Mouse (Mus musculus) neural tube, embryonic 10.5 days (tissue): ENCODE data around the gene Chchd10.

Experiments
- DNase-seq: peaks from one replicate; pipeline ENCODE4 v3.0.0-alpha.2; 2017; ENCODE audit warnings: low spot score; ENCODE audit errors: extremely low spot score

The Chchd10 gene

DNA sequence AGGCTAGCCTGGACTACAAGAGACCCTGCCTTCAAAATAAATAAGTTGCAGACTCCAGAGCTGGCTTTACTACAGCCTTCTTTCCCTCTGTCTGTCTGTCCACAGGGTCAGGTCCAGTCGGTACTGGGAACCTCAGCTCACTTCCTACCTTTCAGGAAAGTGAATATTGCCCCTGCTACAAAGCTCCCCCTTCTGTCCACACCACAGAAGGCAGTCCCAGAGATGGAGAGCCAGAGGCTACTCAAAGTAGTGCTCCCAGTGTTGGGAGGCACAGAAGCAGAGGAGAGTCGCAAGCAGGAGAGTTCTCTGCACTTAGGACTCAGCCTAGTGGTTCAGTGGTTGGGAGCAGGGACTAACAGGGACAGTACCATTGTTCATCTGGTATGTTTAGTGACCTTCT is 8.6 kb upstream of the Chchd10 start:
- DNase-seq, result no peak

DNA sequence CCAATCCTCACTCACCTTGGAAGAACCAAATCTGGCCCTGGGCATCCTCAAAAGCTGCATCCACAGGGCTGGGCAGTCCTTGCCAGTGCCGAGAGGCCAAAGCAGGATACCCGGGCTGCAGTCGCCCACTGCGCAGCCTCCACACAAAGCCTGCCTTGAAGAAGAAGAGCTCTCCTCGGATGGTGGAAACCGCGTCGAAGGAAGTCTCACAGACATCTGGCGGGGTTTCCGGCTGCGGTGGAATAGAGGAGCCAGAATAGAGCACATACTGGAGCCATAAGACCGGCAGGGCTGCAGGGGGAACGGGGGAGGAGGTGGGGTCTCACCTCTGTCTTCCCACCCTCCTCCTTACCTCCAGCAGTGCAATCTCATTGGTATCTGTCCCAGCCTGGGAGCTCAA is 6.5 kb upstream of the Chchd10 start:
- DNase-seq, result no peak

DNA sequence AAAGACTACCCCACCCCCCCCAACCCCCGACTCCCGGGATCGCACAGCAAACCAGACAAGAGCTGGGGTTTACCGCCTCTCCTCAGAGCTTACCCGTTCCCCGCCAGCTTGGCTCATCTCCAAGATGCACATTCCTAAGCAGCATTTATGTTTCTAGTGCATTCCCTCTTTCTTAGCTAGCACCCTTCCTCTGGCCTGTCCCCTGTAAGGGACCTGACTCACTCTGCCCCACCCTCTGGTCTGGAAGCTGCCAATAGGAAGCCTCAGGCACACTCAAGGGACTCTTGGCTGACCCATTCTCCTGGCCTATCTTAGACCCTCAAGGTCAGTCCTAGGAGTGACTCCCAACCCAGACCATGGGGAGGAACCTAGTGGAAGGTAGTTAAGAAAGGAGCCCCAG is 2.6 kb upstream of the Chchd10 start:
- no peak for DNase-seq

DNA sequence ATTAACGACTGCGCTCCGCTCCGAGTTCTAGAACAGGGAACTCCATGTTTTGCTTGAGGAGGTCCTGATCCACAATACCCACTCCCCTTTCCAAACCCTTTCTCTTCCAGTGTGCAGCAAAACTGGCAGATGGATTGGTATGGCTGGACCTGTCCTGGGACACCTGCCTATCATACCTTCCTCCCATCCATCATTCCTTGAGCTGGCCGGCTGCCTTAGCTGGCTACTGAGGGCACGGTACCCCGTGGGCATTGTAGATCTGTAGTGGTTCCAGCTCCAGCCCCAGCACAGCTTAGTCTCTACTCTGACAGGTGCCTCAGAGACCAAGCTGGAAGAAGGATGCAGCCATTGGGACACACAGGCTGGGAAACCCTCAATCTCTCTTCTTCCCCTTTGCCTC is 1.6 kb upstream of the Chchd10 start:
- no peak for DNase-seq

DNA sequence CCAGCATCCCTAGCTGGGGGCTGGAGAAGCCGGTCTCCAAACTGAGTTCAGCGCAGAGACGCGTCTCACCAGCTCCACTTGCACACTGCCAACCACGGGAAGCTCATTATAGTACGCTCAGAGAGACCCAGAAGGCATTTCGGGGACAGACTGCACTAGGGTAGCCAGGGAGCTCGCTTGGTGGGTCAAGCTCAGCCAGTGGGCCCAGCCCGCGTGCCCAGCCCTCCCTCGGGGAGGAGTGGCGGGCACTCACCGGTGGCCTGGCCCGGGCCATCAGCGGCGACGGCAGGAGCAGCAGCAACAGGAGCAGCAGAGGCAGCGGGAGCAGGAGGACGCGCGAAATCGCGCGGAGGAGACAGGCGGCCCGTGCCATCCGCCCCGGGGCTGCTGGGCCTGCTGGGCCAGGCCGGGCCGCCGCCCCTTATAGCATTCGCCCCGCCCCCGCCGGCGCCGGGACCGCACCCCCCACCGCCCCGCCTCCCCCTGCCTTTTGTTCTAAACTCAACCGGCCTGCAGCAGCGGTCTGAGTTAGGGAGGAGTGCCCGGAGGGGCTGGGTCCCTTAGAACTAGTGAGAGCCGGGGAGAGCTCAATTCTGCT is 750 bp upstream of the Chchd10 start:
- peak; percentile 74 for DNase-seq

DNA sequence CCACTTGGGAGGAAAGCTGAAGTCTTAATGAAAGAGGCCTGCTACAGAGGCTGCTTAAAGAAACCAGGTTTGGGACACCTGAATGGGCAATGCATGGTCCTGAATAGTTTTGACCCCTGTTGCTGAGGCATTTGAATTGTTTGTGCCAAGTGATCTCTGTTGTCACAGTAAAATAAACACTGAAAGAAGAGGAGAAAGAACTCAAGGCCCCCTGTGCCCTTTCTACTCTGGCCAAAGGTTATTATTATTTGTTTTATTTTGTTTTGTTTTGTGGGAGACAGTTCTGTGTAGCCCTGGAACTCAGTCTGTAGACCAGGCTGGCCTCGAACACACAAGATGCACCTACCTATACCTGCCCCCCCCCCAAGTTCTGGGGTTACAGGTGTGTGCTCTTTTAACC is 2.1 kb downstream of the Chchd10 start:
- DNase-seq, result no peak

DNA sequence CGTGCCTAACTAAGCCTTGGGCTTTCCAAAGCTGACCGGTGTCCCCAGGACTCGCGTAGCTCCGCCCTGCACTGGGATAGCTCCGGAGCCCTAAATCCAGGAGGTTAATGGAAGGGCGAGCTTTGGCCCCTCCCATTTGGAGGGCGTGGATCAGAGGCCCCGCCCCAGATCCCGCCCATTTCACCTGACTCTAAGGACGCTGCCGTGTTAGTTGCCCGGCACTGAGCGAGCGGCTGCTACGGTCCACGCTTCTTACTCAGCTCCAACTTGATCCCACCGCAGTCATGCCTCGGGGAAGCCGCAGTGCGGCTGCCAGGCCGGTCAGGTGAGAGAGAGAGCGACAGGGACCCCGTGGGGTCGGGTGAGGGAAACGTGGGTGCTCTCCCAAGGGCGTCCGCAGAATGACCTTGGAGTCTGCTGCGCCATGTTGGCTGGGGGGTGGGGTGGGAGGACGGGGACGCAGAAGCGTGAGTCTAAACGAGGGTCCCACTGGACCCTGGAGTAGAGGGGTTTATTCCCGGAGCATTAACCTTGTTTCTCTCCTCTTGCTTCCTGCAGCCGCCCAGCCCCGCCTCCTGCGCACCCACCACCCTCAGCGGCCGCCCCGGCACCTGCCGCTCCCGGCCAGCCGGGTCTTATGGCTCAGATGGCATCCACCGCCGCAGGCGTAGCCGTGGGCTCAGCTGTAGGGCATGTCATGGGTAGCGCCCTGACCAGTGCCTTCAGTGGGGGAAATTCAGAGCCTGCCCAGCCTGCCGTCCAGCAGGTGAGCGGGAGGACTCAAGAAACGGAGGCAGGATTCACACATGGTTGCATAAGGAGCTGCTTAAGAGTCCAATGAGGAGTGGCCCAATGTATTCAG is 3.0 kb downstream of the Chchd10 start, which contains the start of gene Mmp11:
TSS of gene Mmp11 (minus strand) at position 817 of the 862 bp plus-strand sequence.
- peak; percentile 66 for DNase-seq

DNA sequence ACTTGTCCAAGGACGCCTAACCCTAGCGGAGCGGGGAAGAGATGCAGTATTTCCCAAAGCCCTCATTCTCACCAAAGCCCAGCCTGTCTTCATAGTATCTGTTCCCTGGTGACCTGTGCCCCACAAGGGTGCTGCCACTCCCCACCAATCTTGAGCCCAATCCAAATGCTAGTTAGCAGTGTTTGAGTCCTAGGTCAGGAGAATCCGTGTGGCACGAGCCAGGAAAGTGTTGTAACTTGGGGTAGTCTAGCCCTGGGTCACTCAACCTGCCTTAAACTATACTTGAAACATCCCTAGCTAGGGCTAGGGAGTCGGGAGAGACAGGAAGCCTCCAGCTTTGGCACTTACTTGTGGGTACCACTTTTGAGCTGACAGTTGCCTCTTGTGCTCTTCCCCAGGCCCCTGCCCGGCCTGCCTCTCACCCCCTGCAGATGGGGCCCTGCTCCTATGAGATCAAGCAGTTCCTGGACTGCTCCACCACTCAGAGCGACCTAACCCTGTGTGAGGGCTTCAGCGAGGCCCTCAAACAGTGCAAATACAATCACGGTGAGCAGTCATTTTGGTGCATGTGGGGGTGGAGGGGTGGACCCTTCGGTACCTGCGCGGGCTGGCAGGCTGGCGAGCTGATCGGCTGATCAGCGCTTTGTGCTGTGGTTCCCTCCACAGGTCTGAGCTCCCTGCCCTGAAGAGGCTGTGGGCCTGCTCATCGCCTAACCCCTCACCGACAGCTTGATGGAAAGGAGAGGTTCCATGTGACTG is 4.2 kb downstream of the Chchd10 start:
- no peak for DNase-seq

DNA sequence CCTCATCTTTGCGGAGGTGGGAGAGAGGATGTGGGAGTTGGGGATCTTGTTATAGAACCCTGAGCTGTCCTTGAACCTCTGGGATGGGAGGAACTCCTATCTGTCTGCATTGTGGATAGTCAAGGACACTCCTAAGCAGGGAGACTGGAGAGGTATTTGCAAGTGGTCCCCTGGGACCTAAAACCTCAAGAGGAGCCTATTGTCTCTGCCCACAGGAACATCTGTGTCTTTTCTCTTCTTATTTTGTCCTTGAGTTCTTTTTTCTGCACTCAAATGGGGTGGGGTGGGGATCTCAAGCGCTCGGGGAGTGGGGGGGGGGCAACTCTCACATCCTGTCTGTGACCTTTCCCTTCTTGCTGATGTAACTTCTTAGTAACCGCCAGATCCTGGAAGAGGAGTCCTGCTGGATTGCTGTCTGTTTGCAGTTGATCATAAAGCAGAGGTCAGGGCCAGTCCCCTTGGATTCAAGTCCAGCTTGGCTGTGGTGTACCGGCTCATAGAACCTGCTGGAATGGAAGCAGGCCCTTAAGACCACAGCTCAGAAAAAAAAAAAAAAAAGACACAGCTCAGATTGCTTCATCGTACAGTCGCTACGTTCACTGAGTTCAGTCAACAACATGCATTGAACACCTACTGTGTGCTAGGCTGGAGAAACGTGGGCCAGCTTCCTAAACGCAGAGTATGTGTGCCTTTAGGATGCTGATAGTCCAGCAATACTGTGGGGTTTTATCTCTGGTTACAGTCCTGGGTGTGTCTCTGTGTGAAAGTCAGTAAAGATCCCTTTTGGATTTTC is 5.1 kb downstream of the Chchd10 start:
- DNase-seq, result no peak

DNA sequence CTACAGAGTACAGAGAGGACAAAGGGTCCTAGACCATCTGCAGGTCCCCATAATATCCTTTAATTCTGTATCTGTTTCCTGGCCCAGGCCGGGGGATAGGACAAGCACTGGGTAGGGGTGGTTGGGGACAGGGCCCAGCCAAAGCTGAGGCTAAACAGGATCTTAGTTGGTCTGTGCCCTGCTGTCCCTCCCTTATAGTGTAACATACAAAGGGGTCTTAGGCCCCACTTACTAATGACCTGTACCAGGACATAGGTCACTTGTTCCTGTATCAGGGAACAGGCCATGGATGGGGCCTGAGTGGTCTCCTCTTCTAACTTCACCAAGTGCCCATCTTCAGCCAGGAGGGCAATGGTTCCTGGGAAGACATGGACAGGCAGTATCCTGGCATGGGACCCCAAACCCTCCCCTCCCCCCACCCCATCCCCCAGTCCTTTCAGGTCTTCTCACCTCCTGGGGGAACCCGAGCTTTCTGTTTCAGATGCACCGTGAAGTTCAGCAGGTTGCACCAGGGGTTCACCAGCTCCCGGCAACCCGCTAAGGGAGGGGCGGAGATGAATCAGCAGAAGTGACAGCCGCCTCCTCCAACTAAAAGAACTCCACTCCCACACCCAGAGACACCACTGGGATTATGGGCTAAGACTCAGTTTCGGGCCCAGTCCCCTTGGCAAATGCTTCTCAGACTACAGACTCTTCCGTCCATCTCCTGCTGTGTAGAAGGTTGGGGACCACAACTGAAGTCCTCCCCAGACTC is 6.7 kb downstream of the Chchd10 start:
- DNase-seq, result no peak

DNA sequence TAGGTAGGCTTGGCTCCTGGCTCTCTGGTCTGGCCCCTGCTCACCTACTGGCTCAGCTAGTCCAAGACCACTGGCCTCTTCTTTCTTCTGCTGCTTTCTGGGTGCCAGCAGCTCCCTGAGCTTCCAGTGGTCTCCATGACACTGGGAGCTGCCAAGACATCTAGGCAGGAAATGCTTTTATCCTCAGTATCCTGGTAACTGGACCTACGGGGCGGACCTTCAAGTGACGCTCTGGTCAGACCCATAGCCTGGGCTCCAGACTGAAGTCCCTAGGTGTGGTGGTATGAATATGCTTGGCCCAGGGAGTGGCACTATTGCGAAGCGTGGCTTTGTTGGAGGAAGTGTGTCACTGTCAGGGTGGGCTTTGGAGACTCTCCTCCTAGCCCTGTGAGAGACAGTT is 7.6 kb downstream of the Chchd10 start, which contains the start of gene Gm867:
TSS of gene Gm867 (minus strand) at position 153 of the 400 bp plus-strand sequence.
- no peak for DNase-seq

DNA sequence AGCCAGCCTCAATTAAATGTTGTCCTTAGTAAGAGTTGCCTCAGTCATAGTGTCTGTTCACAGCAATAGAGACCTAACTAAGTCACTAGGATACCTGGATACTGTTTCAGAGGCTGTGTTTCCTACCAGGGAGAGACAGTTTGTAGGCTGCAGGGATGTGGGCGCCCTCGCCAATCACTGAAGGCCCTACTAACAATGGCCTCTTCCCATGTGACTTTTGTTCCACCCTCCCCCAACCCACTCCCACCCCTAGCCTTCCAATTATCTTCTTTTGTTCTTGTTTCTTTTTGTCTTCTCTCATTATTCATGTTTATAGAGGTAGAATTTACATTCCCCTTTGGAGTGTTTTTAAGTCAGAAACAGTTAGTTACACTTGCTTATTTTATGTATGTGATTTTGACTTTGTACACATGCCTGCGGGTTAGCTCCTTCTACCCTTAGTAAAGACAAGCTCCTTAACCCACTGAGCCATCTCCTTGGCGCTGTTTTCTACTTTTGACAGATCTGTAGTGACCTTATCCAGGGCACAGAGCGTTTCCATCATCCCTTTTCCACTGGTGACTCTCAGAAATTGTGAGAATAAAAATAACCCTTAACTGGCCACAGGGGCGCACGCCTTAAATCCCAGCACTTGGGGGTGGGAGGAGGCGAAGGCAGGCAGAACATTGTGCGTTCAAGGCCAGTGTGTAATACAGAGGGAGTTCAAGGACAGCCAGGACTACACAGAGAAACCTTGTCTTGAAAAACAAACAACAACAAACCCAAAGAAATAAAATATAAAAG is 8.3 kb downstream of the Chchd10 start:
- DNase-seq, result no peak

DNA sequence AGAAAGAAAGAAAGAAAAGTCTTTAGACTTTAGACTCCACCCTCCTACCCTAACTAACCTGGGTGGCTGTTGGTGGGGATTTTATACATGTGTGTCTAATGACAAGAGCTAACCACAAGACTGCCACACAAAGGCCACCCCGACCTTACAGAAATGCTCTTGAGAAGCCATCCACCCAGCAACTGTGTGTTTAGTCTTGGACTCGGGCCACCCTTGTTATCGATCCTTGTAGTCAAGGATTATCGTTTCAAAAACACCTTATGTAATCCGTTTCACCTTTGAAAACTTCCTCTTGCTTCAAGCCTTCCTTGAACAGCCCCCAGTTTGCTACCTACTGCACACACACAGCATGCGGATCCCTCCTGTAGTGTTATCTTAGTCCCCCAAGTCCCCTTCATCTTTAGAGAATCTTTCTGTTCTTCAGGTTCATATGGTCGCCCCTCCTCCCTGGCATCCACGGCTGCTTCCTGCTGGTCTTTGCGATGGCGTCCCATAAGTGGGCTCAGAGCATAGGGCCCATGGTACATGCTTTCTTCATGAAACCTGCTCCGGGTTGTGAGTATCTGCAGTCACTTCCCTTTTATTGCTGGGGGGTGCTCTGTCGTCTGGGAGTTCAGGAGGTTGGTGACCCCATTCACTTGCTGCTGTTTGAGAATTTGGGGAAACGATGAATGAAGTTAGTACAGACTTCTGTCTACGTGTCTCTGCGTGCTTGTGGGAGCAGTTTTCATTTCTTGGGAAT is 10.0 kb downstream of the Chchd10 start, which contains the start of gene Vpreb3:
TSS of gene Vpreb3 (plus strand) at position 322 of the 742 bp plus-strand sequence.
- DNase-seq, result no peak

DNA sequence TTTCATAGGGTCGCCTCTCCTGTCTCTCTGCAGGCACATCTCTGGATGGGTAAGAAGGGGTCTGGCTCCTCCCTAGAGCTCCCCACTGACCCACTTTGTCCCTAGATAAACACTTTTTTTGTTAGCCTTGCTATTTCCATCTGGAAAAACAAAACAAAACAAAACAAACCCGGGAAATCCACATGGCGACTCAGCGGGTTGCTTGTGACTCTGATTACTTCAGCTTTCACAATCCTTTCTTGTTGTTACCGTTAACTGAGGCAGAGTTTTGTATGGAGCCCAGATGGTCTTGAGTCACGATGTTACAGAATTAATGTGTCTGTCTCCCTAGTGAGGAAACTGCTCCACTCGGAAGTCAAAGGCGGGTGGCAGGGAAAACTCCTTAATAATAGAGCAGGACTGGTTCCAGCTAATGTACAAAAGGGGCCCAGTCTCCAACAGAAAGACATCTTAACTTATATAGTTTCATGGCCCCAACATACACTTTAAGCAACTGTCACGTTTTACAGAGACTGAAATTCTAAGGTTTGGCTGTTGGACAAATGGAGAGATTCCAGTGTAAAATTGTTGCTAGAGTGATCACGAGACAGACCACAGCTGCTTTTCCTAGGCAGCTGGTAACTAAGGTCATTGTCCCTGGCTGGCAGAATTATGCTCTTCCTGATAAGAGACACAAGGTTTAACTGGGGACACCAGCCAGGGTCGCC is 11.3 kb downstream of the Chchd10 start:
- DNase-seq, result no peak

DNA sequence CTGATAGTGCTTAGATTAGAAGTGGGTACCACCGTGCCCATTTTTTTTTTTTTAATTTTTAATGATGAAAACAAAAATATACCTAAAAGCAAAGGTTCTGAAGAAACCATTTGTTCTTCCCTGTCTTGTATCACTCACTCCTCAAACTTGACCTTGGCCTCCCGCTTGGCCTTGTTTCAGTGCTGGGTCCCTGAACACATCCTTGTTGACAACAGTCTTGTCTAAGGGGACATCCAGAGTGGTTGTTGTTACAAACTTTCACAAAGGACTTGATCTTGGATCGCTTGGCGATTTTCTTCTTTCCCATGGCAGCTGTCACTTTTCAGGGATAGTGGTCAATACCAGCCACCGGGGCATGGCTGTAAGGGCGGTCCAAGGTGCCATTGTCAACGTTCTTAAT is 12.3 kb downstream of the Chchd10 start:
- no peak for DNase-seq

DNA sequence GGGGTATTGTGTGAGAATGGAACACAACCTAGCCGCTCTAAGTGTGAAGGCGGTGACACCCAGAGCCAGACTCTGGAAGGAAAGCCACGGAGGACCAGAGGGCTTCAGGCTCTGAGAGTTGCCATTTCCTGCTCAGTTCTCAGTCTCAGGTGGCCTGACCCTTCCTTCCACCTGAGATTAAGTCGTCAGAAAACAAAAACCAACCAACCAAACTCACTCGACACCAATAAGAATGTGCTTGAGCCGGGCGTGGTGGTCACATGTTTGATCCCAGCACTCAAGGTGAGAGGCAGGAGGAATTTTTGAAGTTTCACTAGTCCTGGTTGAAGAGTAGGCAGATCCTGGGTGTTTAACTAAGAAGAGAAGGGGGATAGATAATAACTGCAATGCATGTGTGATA is 13.0 kb downstream of the Chchd10 start:
- DNase-seq, result no peak

DNA sequence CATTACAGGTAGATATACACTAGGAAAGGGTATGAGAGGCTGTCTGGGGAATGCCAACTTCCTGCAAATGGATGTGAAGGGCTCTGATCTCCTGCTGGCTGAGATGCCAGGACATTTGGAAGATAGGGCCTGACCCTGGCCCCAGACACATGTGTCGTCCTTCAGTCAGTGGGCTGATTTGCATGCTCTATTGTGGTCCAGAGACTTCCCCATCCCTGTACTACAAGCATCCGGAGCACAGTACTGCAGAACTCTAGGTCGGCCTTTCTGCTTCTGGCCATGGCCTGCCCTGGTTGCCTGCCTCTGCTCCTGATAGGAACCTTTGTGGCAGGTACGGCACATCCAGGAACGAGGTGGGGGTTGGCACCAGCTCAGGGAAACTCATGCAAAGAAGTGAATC is 15.1 kb downstream of the Chchd10 start:
- DNase-seq, result no peak
